7 mouse cellular contexts compared by ENCODE assay signal in the genomic region with DNA sequence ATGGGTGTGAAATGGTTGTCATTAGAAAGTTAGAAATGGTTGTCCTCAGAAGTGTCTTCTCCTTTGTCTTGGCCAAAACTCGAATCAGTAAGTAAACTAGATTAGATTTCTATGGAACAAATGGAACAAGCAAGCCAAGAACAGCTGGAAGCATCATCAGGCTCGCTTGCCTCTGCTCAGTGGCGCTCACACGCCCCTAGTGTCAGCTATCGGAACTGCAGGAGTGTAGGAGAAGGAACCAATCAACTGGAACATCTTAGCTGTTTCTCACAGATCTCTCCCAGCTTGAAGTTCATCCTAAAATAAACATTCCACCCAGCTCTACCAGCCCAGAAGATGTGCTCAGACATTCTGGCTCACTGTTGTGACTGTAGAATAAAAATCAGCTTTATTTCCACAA.
DNase-seq lines count a peak whose midpoint lies in the region.

No protein-coding gene starts in this region.

- peak; percentile 81 for DNase-seq in CD4-positive, CD25-positive, alpha-beta regulatory T cell, adult 2 months (ENCODE audit: low read depth, low spot score)
- DNase-seq in MN1 (ENCODE audit: low spot score), result peak; percentile 50
- DNase-seq in cerebellum, adult 9-10 months, result peak; percentile 44
- peak; percentile 89 for DNase-seq in gastrocnemius, postnatal 10 days
- peak; percentile 25 to 76 for DNase-seq in layer of hippocampus, adult 18-20 months (ENCODE audit: low spot score in 2 of 2)
- DNase-seq in lung, postnatal 10 days, result peak; percentile 91
- DNase-seq in skeletal muscle tissue, adult 2 months (ENCODE audit: low read depth, low spot score), result peak; percentile 30

Comparison
In these comparisons a context has a peak if more than half of its experiments do, and no peak if none do; other contexts are left out.
1. Peak in every context shown above with its lines: DNase-seq.
2. DNase-seq: peak in every context shown above with its lines; median percentile 91 in lung, postnatal 10 days; 89 in gastrocnemius, postnatal 10 days; 81 in CD4-positive, CD25-positive, alpha-beta regulatory T cell, adult 2 months; 50 in layer of hippocampus, adult 18-20 months; 50 in MN1; 44 in cerebellum, adult 9-10 months; 30 in skeletal muscle tissue, adult 2 months.